Mouse (Mus musculus) midbrain, embryonic 11.5 days (tissue): ENCODE data around the gene 4930486L24Rik. TPM values are rescaled to one million over a fixed set of nuclear protein-coding genes. Genes with fewer than 3 reads are reported as not detected.

Source experiments
- ATAC-seq: fragments of 200-750 bp; cut with Nextera tagmentation; 2 replicates; pipeline ENCODE4 v1.8.0; 2017; ENCODE audit warnings: moderate TSS enrichment, moderate library complexity; ENCODE audit not compliant: low FRiP score
- DNase-seq: peaks from one replicate; pipeline ENCODE4 v3.0.0; 2015; ENCODE audit warnings: low spot score; ENCODE audit errors: missing footprints
- H3K27ac ChIP-seq: fragments of 300-500 bp; sonication (generic); 2 replicates; pipeline ENCODE4 v1.5.1; 2014; ENCODE audit warnings: low read depth, low read length
- H3K27me3 ChIP-seq: fragments of 300-500 bp; sonication (generic); 2 replicates; pipeline ENCODE4 v1.6.1; 2014; ENCODE audit warnings: mild to moderate bottlenecking, low read length, moderate library complexity, mixed read lengths; ENCODE audit not compliant: control insufficient read depth, insufficient read depth
- H3K36me3 ChIP-seq: fragments of 300-500 bp; sonication (generic); 2 replicates; pipeline ENCODE4 v1.6.1; 2014; ENCODE audit warnings: mild to moderate bottlenecking, low read length, moderate library complexity, mixed read lengths; ENCODE audit not compliant: control insufficient read depth, insufficient read depth
- H3K4me1 ChIP-seq: fragments of 300-500 bp; sonication (generic); 2 replicates; pipeline ENCODE4 v1.6.1; 2014; ENCODE audit warnings: low read length; ENCODE audit not compliant: control insufficient read depth, insufficient read depth
- H3K4me2 ChIP-seq: fragments of 300-500 bp; sonication (generic); 2 replicates; pipeline ENCODE4 v1.6.1; 2014; ENCODE audit warnings: mild to moderate bottlenecking, moderate library complexity
- H3K4me3 ChIP-seq: fragments of 300-500 bp; sonication (generic); 2 replicates; pipeline ENCODE4 v1.5.1; 2014; ENCODE audit warnings: low read depth, low read length
- H3K9ac ChIP-seq: fragments of 300-500 bp; sonication (generic); 2 replicates; pipeline ENCODE4 v1.6.1; 2014; ENCODE audit warnings: low read length
- H3K9me3 ChIP-seq: fragments of 300-500 bp; sonication (generic); 2 replicates; pipeline ENCODE4 v1.6.1; 2016; ENCODE audit warnings: low read length; ENCODE audit not compliant: control insufficient read depth
- WGBS: fragments of 180-500 bp; shearing (Covaris S2); extraction: QIAGEN DNeasy Blood & Tissue Kit; methylation state at CpG from one replicate; pipeline ENCODE4 v1.1.7; 2014; 5-methylcytosine and 5-hydroxymethylcytosine counted together
- polyA plus RNA-seq: library from polyadenylated mRNA; unstranded; fragments of >200 nt; fragmentation: Nextera tagmentation; extraction: Ambion mirVana; gene quantifications from 2 replicates; pipeline ENCODE4 v1.2.1, GENCODE M21; 2014

4930486L24Rik gene
- polyA plus RNA-seq, 1 experiment from 2014 or later, result not detected

DNA sequence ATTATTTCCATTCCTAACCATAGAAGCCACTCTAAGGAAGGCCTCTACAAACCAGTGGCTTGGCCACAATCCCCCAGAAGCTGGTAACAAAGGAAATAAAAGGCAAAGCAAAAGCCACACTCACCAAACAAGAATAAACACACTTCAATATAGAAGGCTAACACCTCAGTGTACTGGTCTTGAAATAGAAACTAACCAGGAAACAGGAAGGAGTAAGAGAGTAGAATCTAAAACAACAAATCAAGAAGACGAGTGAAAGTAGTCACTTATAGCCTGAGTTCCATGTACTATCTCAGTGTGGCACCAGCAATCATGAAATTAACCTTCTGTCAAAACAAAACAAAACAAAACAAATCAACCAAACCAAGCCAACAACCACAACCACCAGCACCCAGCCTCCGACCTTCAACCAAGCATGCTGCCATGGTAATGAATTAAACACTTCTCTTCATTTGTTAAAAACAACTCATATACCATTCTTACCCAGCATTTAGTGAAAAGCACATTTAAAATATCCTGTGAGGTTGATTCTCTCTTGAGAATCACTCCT, 24.8 kb downstream of the 4930486L24Rik start:
- no peak for ATAC-seq
- H3K36me3 ChIP-seq, result no peaks in the 10 kb centered on the region
- H3K4me1 ChIP-seq, result no peaks in the 10 kb centered on the region
- WGBS, result 74% methylated on average over 2 of the region's 2 CpGs
- H3K9ac ChIP-seq, result no peak overlapping the region
- no peak overlapping the region for H3K4me2 ChIP-seq
- H3K27me3 ChIP-seq, result no peaks in the 10 kb centered on the region
- H3K9me3 ChIP-seq, result no peaks in the 10 kb centered on the region
- H3K27ac ChIP-seq, result no peak overlapping the region
- H3K4me3 ChIP-seq, result no peak overlapping the region
- DNase-seq, result no peak

DNA sequence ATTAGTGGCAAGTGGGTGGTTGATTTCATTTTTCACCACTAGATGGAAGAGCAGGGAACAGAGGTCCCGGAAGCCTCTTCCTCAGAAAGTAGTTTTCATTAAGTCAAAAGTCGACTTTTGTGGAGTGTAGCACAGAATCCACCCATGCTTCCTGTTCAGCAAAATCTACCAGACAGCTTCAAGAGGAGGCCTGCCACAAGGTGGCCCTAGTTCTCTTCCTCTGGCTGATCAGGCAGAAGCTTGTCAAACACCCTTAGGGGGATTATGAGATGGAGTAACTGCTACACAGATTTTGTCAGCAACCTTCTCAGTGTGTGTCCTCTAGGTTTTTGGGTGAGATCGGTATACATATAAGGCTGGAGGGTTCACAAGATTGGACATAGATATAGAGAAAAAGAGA, 38.2 kb downstream of the 4930486L24Rik start:
- no peak overlapping the region for H3K9ac ChIP-seq
- H3K4me2 ChIP-seq, result no peak overlapping the region
- DNase-seq (no peak), ATAC-seq (no peak)
- H3K4me1 ChIP-seq, result no peaks in the 10 kb centered on the region
- no peaks in the 10 kb centered on the region for H3K27me3 ChIP-seq
- H3K27ac ChIP-seq, result no peak overlapping the region
- no peak overlapping the region for H3K4me3 ChIP-seq
- no peaks in the 10 kb centered on the region for H3K9me3 ChIP-seq
- H3K36me3 ChIP-seq, result no peaks in the 10 kb centered on the region
- 61% methylated on average over 3 of the region's 3 CpGs for WGBS

DNA sequence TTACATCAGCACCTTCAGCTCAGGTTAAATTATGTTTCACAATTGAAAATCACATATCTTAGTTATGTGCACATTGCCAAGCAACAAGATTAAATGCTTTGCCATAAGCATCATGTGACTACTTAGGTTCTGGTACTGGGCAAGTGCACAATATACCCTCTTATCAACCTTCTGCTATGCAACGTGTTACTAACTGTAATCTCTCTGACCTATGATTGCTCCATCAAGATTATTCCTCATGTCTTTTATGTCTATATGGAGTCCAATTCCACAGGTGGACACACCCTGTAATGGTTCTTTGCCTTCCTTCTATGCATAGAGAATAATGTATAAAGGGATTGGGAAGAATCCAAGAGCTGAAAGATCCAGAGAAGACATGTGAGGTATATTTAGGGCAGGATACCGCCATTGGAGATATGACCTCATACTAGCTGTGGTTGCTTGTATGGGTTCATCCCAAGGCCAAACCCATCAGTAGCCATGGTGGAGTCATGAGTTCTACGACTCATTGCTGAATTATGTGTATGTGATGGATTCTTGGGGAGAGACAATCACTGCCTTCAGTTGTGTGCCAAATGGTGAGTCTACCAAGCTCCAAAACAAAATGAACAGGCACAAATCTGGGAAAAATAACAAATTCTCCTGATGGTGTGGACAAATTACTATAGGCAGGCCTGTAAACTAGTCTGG, 43.6 kb downstream of the 4930486L24Rik start:
- ATAC-seq (no peak), DNase-seq (no peak)
- H3K9ac ChIP-seq, result no peak overlapping the region
- no peak overlapping the region for H3K27ac ChIP-seq
- H3K4me1 ChIP-seq, result no peaks in the 10 kb centered on the region
- no peak overlapping the region for H3K4me3 ChIP-seq
- H3K4me2 ChIP-seq, result no peak overlapping the region
- no peaks in the 10 kb centered on the region for H3K27me3 ChIP-seq
- no peaks in the 10 kb centered on the region for H3K9me3 ChIP-seq
- WGBS, result 71% methylated on average over 3 of the region's 3 CpGs
- no peaks in the 10 kb centered on the region for H3K36me3 ChIP-seq

DNA sequence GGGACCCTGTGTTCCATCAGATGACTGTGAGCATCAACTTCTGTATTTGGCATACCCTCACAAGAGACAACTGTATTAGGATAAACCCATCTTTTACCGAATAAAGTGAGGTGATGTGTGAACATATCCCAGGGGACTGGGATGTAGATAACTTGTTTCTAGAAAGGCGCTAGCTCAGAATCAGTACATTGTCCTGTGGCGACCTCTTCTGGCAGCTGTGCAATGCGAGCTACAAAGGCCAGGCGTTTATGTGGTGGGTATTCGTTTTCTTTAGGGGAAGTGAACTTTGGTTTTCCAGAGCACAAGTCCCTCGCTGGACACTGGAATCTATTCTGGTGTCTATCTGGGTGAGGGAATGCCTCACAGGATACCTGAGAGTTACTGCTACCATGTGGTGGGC, 44.8 kb downstream of the 4930486L24Rik start:
- no peaks in the 10 kb centered on the region for H3K36me3 ChIP-seq
- H3K4me2 ChIP-seq, result no peak overlapping the region
- no peak overlapping the region for H3K4me3 ChIP-seq
- ATAC-seq (no peak), DNase-seq (peak; percentile 93)
- 14% methylated on average over 7 of the region's 7 CpGs for WGBS
- no peaks in the 10 kb centered on the region for H3K4me1 ChIP-seq
- H3K9me3 ChIP-seq, result no peaks in the 10 kb centered on the region
- H3K9ac ChIP-seq, result no peak overlapping the region
- H3K27ac ChIP-seq, result no peak overlapping the region
- H3K27me3 ChIP-seq, result no peaks in the 10 kb centered on the region

DNA sequence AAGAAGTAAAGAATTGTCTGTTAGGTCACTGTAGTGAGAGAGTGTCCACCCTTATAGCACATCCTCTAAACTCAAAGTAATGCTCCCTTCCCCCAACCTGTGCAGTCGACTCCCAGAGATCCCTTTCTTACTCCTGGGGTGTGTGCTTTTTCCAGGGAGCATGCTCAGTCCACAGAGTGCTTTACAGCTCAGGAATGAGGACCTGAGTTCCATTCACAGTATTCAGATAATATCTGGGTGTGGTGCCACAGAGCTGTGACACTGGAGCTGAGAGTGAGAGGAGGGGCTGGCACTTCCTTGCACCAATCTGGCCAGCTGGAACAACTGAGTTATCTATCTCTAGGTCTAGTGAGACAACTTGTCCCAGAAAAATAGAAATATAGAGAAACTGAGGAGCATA, 50.6 kb downstream of the 4930486L24Rik start:
- Histone ChIP-seq H3K4me2 (no peak overlapping the region), H3K9ac (no peak overlapping the region), H3K36me3 (no peaks in the 10 kb centered on the region), H3K27ac (no peak overlapping the region), H3K4me1 (no peaks in the 10 kb centered on the region), H3K4me3 (no peak overlapping the region), H3K27me3 (no peaks in the 10 kb centered on the region), H3K9me3 (no peaks in the 10 kb centered on the region)
- no peak for ATAC-seq
- no peak for DNase-seq
- 70% methylated on average over 1 of the region's 1 CpGs for WGBS

DNA sequence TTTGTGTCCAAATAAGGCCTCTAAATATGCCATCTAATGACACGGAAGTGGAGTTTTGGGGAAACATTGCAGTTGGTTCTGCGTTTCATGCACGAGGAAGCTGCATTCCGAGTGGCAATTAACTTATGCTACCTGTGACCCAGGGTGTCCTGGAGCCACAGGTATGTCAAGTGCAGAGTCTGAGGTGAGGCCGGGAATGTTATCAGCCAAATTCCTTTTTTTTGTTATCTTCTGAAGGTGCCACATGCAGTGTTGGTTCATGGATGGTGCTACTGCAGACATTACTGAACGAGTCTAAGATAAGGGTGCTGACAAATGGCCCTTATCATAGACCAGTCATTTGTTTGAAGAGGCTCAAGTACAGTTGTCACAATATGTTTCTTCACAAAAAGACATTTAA, 51.5 kb downstream of the 4930486L24Rik start:
- no peaks in the 10 kb centered on the region for H3K9me3 ChIP-seq
- no peaks in the 10 kb centered on the region for H3K4me1 ChIP-seq
- H3K27me3 ChIP-seq, result no peaks in the 10 kb centered on the region
- H3K4me3 ChIP-seq, result no peak overlapping the region
- H3K27ac ChIP-seq, result no peak overlapping the region
- DNase-seq, result no peak
- H3K9ac ChIP-seq, result no peak overlapping the region
- WGBS, result 86% methylated on average over 6 of the region's 6 CpGs
- no peaks in the 10 kb centered on the region for H3K36me3 ChIP-seq
- no peak overlapping the region for H3K4me2 ChIP-seq
- ATAC-seq, result no peak

DNA sequence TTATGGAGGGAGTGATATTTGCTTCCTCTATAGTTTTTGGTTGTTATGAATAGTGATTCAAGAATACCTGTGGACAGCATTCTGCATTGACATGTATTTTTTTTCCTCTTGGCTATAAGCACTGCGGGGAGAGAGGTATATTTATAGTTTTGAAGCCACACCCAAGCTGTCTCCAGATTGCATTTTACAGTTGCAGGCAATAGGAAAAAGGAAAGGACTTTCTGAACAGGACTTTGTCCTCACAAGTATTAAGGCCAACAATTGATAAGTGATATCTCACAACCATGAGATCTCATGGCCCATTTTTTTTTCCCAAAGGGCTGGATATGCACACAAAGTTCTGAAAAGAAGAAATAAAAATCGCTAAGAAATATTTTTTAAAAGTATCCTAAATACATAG, 54.6 kb downstream of the 4930486L24Rik start:
- Histone ChIP-seq H3K4me1 (no peaks in the 10 kb centered on the region), H3K9ac (no peak overlapping the region), H3K36me3 (no peaks in the 10 kb centered on the region), H3K4me3 (no peak overlapping the region), H3K27ac (no peak overlapping the region), H3K9me3 (no peaks in the 10 kb centered on the region), H3K27me3 (no peaks in the 10 kb centered on the region), H3K4me2 (no peak overlapping the region)
- ATAC-seq (no peak), DNase-seq (no peak)
- WGBS, result 82% methylated on average over 2 of the region's 2 CpGs

DNA sequence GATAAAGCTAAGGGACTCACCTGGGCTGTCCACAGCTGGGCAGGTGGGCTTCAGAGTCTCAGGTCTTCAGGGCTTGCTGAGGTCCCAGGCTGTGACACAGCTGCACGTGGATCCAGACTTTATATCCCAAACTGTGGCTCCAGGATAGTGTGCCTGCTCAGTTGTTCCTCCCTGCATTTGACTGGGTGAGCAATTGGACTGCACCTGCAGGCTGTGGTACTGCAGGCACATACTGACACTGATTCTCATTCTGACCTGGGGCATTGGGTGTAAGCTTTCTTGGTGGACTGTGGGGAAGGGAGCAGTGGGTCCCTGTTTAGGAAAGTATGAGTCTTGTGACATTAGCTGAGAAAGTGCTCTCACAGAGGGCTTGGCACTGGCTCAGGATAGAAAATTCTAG, 61.5 kb downstream of the 4930486L24Rik start, which contains the start of gene Ctsll3:
TSS of gene Ctsll3 (minus strand) at position 101 of the 400 bp plus-strand sequence.
- Histone ChIP-seq H3K36me3 (no peaks in the 10 kb centered on the region), H3K27ac (no peak within 1 kb of the TSS), H3K4me3 (no peak within 1 kb of the TSS), H3K9ac (no peak within 1 kb of the TSS), H3K27me3 (no peaks in the 10 kb centered on the region), H3K4me1 (no peaks in the 10 kb centered on the region), H3K9me3 (no peaks in the 10 kb centered on the region), H3K4me2 (no peak within 1 kb of the TSS)
- no peak for DNase-seq
- 76% methylated on average over 1 of the region's 1 CpGs for WGBS
- no peak for ATAC-seq
